Mouse (Mus musculus) G1E (cell line): ENCODE data around the gene Sema6b.

Experiments
- CTCF ChIP-seq: IDR thresholded peaks from 2 replicates; pipeline ENCODE4 v1.5.1; 2012; ENCODE audit warnings: low read depth, low read length, inconsistent platforms, mixed read lengths
- GATA1 ChIP-seq: IDR thresholded peaks from 2 replicates; pipeline ENCODE4 v1.6.1; 2012; ENCODE audit warnings: borderline replicate concordance, low read length, inconsistent platforms, mixed read lengths
- GATA2 ChIP-seq: IDR thresholded peaks from 2 replicates; pipeline ENCODE4 v1.6.1; 2012; ENCODE audit warnings: low read depth, low read length, inconsistent platforms, borderline replicate concordance
- POLR2AphosphoS5 ChIP-seq: IDR thresholded peaks from 2 replicates; pipeline ENCODE4 v1.6.1; 2012; ENCODE audit warnings: low read depth, low read length, inconsistent platforms; ENCODE audit not compliant: insufficient replicate concordance
- TAL1 ChIP-seq: conservative IDR thresholded peaks from 2 replicates; pipeline ENCODE4 v1.6.1; 2012; ENCODE audit warnings: low read depth, low read length, inconsistent platforms, mixed read lengths

- TF ChIP-seq GATA1 = no peak
- no peak for TF ChIP-seq CTCF
- TF ChIP-seq TAL1 = no peak
- TF ChIP-seq POLR2AphosphoS5 = no peak
- no peak for TF ChIP-seq GATA2
These were observed 3.6 kb downstream of the Sema6b start for GRCm38 (mm10) chr17:56136558-56136957.
